Mouse (Mus musculus): ENCODE data around the gene Tbc1d8.

GRCm38 (mm10) chr1:39478896-39479200 lies 293 bp upstream of the Tbc1d8 start:
- TF ChIP-seq MAX (IDR thresholded peaks at IDR 0.05; ENCODE audit: low read depth) (no peak), POLR2A (IDR thresholded peaks at IDR 0.05; ENCODE audit: insufficient read length, low read depth) (no peak), MYOD1 (IDR thresholded peaks at IDR 0.05; ENCODE audit: control insufficient read depth in 1 of 3, insufficient read length in 2 of 3, low read depth in 2 of 3) (no peak), E2F4 (IDR thresholded peaks at IDR 0.05; ENCODE audit: insufficient read depth) (no peak), TCF12 (IDR thresholded peaks at IDR 0.05; ENCODE audit: insufficient read depth, poor library complexity, severe bottlenecking) (no peak), CEBPB (IDR thresholded peaks at IDR 0.05; ENCODE audit: insufficient read depth, poor library complexity, severe bottlenecking) (no peak), USF1 (IDR thresholded peaks at IDR 0.05; ENCODE audit: low read depth) (no peak), MYOG (IDR thresholded peaks at IDR 0.05; ENCODE audit: control insufficient read depth in 1 of 3, insufficient read depth in 1 of 3, insufficient read length in 2 of 3, low read depth in 2 of 3) (no peak)

Data from myocyte (in vitro differentiated cells).